Mouse (Mus musculus) heart, embryonic 13.5 days (tissue): Measurements from ENCODE around the gene Pspc1. TPM values are rescaled to one million over a fixed set of nuclear protein-coding genes. Genes with fewer than 3 reads are reported as not detected.
"Not testable (repeated sequence)": the region's sequence is repeated elsewhere in the genome, so short reads cannot be mapped to it uniquely, and the experiment has no call there.

Source experiments
- ATAC-seq: fragments of 200-750 bp; cut with Nextera tagmentation; 2 replicates; pipeline ENCODE4 v1.8.0; 2017; ENCODE audit warnings: moderate TSS enrichment; ENCODE audit not compliant: insufficient number of reproducible peaks, low FRiP score, low TSS enrichment; ENCODE audit errors: extremely low read depth
- H3K27ac ChIP-seq: fragments of 300-500 bp; sonication (generic); replicated peaks from 2 replicates; pipeline ENCODE4 v1.5.1; 2015; ENCODE audit warnings: moderate library complexity, mild to moderate bottlenecking, inconsistent platforms
- H3K27me3 ChIP-seq: fragments of 300-500 bp; sonication (generic); replicated peaks from 2 replicates; pipeline ENCODE4 v1.6.1; 2015; ENCODE audit warnings: mild to moderate bottlenecking, inconsistent platforms
- H3K36me3 ChIP-seq: fragments of 300-500 bp; sonication (generic); 2 replicates; pipeline ENCODE4 v1.6.1; 2015; ENCODE audit warnings: mild to moderate bottlenecking, inconsistent platforms
- H3K4me1 ChIP-seq: fragments of 300-500 bp; sonication (generic); 2 replicates; pipeline ENCODE4 v1.6.1; 2015; ENCODE audit warnings: inconsistent platforms
- H3K4me2 ChIP-seq: fragments of 300-500 bp; sonication (generic); 2 replicates; pipeline ENCODE4 v1.6.1; 2015; ENCODE audit warnings: inconsistent platforms, mild to moderate bottlenecking, moderate library complexity
- H3K4me3 ChIP-seq: fragments of 300-500 bp; sonication (generic); 2 replicates; pipeline ENCODE4 v1.5.1; 2015; ENCODE audit warnings: moderate library complexity, mild to moderate bottlenecking, inconsistent platforms
- H3K9ac ChIP-seq: fragments of 300-500 bp; sonication (generic); 2 replicates; pipeline ENCODE4 v1.6.1; 2015; ENCODE audit warnings: inconsistent platforms, mild to moderate bottlenecking, moderate library complexity
- H3K9me3 ChIP-seq: fragments of 300-500 bp; sonication (generic); 2 replicates; pipeline ENCODE4 v1.6.1; 2016; ENCODE audit warnings: inconsistent platforms
- WGBS: fragments of 180-500 bp; shearing (Covaris S2); methylation state at CpG from one replicate; pipeline ENCODE4 v1.1.7; 2015; ENCODE audit warnings: mixed read lengths; 5-methylcytosine and 5-hydroxymethylcytosine counted together
- polyA plus RNA-seq: library from polyadenylated mRNA; unstranded; fragments of >200 nt; fragmentation: Nextera tagmentation; extraction: Ambion mirVana; gene quantifications from 2 replicates; pipeline ENCODE4 v1.2.1, GENCODE M21; 2015

The Pspc1 gene
- polyA plus RNA-seq, 1 experiment from 2014 or later = 21.0 TPM

GRCm38 (mm10) chr14:56778933-56779300 lies 801 bp upstream of the Pspc1 start:
- WGBS = 24% methylated on average over 3 of the region's 3 CpGs
- no peaks in the 10 kb centered on the region for H3K27me3 ChIP-seq
- peak overlapping the region; percentile 93 for H3K9ac ChIP-seq

DNA sequence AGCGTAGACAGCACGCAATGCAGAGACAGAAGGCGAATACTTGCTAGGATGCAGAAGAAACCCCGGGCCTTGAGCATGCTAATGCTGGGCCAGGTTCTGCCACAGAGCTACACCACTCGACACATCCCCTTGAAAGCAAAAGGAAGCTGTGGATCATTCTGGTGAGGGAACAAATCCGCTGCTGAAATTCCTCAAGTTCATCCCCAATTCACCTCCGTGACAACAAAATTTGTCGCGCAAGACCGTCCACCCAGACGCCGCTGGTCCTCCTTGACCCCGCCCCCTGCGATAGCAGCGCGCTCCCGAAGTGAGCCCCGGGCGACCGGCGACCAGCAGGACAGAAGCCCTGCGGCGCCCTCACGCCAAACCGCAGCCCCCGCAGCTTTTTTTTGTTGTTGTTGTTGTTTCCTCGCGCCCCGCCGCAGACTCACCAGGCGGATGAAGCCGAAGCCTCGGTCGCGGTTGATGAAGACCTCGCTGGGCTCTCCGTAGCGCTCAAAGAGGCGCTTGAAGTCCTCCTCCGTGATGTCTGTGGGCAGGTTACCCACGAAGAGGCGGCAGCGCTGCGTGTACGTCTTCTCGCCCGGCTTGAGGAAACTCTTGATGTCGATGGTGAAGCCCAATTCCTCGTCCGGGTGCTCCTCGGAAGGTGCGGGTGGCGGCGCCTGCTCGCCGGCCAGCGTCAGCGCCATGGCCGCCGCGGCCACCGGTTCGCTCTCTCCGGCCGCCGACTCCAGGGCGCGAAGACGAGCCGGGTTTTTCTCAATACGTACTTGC lies 568 bp downstream of the Pspc1 start:
- WGBS = under 1% methylated on average over 71 of the region's 71 CpGs
- peak overlapping the region; percentile 97 for H3K27ac ChIP-seq
- H3K9ac ChIP-seq = peak overlapping the region; percentile 93
- H3K4me3 ChIP-seq = peak overlapping the region; percentile 82
- H3K36me3 ChIP-seq = peaks cover 7% of the 10 kb centered on the region; the same call in 1 of the 2 replicates
- H3K9me3 ChIP-seq = no peaks in the 10 kb centered on the region
- peaks cover 37% of the 10 kb centered on the region for H3K4me1 ChIP-seq
- no peaks in the 10 kb centered on the region for H3K27me3 ChIP-seq
- peak overlapping the region; percentile 91 for H3K4me2 ChIP-seq
- peak; percentile 60; the same call in 1 of the 2 replicates for ATAC-seq

More at GRCm38 (mm10) chr14:56778933-56779300, 801 bp upstream of the Pspc1 start:
- ATAC-seq = no peak
- Histone ChIP-seq H3K36me3 (peaks cover 7% of the 10 kb centered on the region; the same call in 1 of the 2 replicates), H3K4me2 (peak overlapping the region; percentile 91), H3K9me3 (no peaks in the 10 kb centered on the region), H3K27ac (peak overlapping the region; percentile 97), H3K4me1 (peaks cover 32% of the 10 kb centered on the region), H3K4me3 (peak overlapping the region; percentile 82)

DNA sequence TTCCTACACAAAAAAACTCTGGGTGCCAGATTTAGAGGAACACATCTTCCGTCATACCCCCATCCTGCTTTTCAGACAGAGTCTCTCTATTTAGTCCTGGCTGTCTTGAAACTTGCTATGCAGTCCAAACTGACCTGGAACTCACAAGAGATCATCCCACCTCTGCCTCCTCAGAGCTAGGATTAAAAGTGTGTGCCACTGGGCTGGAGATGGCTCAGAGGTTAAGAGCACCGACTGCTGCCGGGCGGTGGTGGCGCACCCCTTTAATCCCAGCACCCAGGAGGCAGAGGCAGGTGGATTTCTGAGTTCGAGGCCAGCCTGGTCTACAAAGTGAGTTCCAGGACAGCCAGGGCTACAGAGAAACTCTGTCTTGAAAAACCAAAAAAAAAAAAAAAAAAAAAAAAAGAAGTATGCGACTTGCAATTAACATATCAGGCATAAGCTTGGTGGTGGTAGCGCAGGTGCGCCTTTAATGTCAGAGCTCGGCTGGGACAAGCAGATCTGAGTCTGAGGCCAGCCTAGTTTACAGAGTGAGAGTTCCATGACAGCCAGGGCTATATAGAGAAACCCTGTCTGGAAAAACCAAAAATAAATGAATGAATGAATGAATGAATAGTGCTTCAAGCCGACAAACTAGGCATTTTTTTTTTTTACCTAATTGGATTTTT lies 1.4 kb downstream of the Pspc1 start:
- no peak for ATAC-seq
- H3K4me1 ChIP-seq = peaks cover 37% of the 10 kb centered on the region
- no peaks in the 10 kb centered on the region for H3K27me3 ChIP-seq
- peak overlapping the region; percentile 91 for H3K4me2 ChIP-seq
- 19% methylated on average over 11 of the region's 11 CpGs for WGBS
- peak overlapping the region; percentile 82 for H3K4me3 ChIP-seq
- peak overlapping the region; percentile 93 for H3K9ac ChIP-seq
- H3K36me3 ChIP-seq = peaks cover 13% of the 10 kb centered on the region
- H3K27ac ChIP-seq = no peak overlapping the region; the same call in 1 of the 2 replicates
- H3K9me3 ChIP-seq = no peaks in the 10 kb centered on the region

DNA sequence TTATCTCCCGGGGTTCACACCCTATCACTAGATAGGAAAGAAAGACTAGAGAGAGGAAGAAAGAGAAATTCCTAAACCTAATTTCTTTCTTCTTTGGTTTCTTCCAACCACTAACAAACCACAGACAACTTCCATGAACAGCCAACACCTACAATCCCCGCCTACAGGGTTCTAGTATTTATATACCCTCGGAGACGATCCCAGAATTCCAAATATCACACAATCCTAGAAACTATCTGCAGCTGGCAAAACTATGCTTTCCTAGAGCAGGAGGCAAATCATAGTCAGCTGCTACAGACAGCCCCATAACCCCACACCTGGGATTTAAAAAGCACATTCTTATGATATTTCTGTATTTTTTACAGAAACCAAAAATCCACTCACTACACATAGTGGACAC lies 2.7 kb downstream of the Pspc1 start:
- no peaks in the 10 kb centered on the region for H3K27me3 ChIP-seq
- H3K4me1 ChIP-seq = peaks cover 37% of the 10 kb centered on the region
- 64% methylated on average over 4 of the region's 4 CpGs for WGBS
- H3K4me3 ChIP-seq = peak overlapping the region; percentile 82
- H3K9me3 ChIP-seq = no peaks in the 10 kb centered on the region
- no peak overlapping the region for H3K9ac ChIP-seq
- H3K27ac ChIP-seq = no peak overlapping the region; the same call in 1 of the 2 replicates
- H3K36me3 ChIP-seq = peaks cover 26% of the 10 kb centered on the region
- no peak for ATAC-seq
- peak overlapping the region; percentile 91 for H3K4me2 ChIP-seq

DNA sequence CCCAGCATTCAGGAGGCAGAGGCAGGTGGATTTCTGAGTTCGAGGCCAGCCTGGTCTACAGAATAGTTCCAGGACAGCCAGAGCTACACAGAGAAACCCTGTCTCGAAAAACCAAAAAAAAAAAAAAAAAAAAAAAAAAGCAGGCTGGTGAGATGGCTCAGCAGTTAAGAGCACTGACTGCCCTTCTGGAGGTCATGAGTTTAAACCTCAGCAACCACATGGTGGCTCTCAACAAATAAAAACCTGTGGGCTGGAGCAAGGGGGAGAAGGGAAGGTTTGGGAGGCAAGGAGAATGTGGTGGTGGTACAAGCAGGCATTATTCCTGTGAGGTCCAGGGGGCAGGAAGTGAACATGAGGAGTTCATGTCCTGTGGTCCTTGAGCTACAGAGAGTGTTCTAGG lies 11.7 kb downstream of the Pspc1 start:
- 77% methylated on average over 2 of the region's 2 CpGs for WGBS
- not testable (repeated sequence) for ATAC-seq, H3K4me3 ChIP-seq, H3K27ac ChIP-seq, H3K4me2 ChIP-seq, H3K9ac ChIP-seq, H3K27me3 ChIP-seq, H3K4me1 ChIP-seq, H3K9me3 ChIP-seq
- peaks cover 80% of the 10 kb centered on the region for H3K36me3 ChIP-seq

DNA sequence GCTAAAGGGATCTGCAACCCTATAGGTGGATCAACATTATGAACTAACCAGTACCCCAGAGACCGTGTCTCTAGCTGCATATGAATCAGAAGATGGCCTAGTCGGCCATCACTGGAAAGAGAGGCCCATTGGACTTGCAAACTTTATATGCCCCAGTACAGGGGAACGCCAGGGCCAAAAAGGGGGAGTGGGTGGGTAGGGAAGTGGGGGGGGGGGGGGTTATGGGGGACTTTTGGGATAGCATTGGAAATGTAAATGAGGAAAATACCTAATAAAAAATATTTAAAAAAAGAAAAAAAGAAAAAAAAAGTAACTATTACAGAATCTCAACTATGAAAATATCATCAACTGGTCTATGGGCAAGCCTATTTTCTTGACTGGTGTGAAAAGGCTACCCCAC lies 13.0 kb downstream of the Pspc1 start:
- WGBS = 90% methylated on average over 3 of the region's 3 CpGs
- not testable (repeated sequence) for H3K27me3 ChIP-seq, H3K4me3 ChIP-seq, H3K4me2 ChIP-seq, H3K9me3 ChIP-seq, H3K9ac ChIP-seq, H3K4me1 ChIP-seq, ATAC-seq, H3K27ac ChIP-seq
- peaks cover 80% of the 10 kb centered on the region for H3K36me3 ChIP-seq

- Histone ChIP-seq H3K27me3 (no peaks in the 10 kb centered on the region), H3K4me1 (peaks cover 6% of the 10 kb centered on the region), H3K4me3 (no peak overlapping the region), H3K36me3 (peaks cover 64% of the 10 kb centered on the region), H3K4me2 (no peak overlapping the region), H3K27ac (no peak overlapping the region), H3K9me3 (no peaks in the 10 kb centered on the region), H3K9ac (no peak overlapping the region)
- WGBS = 83% methylated on average over 4 of the region's 4 CpGs
- no peak for ATAC-seq
Measured at GRCm38 (mm10) chr14:56751282-56751681, 26.8 kb downstream of the Pspc1 start.

DNA sequence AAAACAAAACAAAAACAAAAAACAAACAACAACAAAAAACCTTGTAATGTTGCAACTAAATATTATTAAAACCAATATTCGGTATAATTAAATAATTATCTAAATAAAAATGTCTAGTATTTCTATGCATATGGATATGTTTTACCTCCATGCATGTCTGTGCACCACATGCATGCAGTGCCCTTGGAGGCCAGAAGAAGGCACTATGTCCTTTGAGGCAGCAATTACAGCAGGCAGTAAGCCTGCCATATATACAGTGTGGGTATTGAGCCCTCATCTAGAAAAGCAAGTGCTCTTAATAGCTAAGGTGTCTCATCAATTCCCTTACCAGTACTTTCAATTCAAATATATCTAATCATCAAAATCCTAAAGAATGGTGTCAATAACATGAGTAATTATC lies 37.9 kb downstream of the Pspc1 start:
- ATAC-seq = no peak
- WGBS = 86% methylated on average over 1 of the region's 1 CpGs
- H3K4me3 ChIP-seq = no peak overlapping the region
- H3K9me3 ChIP-seq = no peaks in the 10 kb centered on the region
- 0 out of 2 replicates have a peak, but pooled peaks cover 6% of the 10 kb centered on the region for H3K4me1 ChIP-seq
- H3K36me3 ChIP-seq = peaks cover 39% of the 10 kb centered on the region
- no peak overlapping the region for H3K4me2 ChIP-seq
- no peaks in the 10 kb centered on the region for H3K27me3 ChIP-seq
- no peak overlapping the region for H3K9ac ChIP-seq
- no peak overlapping the region for H3K27ac ChIP-seq

DNA sequence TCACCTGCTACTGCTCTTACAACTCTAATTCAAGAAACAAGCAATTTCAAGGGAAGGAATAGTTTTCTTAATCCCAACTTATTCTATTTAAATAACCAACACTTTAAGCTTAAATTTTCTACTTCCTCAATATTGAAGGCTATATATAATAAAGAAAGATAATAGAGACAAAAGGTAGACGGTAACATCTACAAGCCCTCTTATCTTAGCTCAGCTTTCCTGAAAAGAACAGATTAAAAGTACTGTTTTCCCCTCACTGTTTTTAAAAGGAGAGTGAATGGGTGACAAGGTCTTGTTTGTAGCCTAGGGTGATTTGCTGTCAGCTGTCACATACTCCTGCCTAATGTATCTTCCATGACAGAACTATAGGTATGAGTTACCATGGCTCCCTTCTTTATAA lies 51.6 kb downstream of the Pspc1 start:
- no peak for ATAC-seq
- no peaks in the 10 kb centered on the region for H3K9me3 ChIP-seq
- no peak overlapping the region for H3K9ac ChIP-seq
- no peaks in the 10 kb centered on the region for H3K4me1 ChIP-seq
- H3K27ac ChIP-seq = no peak overlapping the region
- WGBS = 45% methylated on average over 1 of the region's 1 CpGs
- no peak overlapping the region for H3K4me2 ChIP-seq
- no peaks in the 10 kb centered on the region for H3K27me3 ChIP-seq
- peaks cover 33% of the 10 kb centered on the region for H3K36me3 ChIP-seq
- H3K4me3 ChIP-seq = no peak overlapping the region

DNA sequence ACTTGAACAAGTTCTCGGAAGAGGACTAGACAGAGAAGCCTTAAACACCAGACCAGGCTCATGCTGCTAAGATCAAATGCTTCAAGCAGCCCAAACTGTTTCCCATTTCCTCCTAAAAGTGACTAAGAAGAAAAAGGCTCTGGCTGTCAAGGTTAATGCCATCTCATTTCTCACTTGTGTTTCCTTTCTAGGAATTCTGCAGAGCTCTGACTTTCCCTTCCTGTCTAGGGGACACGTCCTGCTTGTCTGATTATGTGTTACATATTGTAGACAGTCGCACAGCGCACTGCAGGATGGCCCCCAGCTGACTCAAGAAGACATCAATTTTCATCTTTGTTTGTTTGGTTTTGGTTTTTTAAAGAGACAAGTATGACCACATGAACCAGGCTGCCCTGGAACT lies 72.4 kb downstream of the Pspc1 start:
- no peak overlapping the region for H3K4me3 ChIP-seq
- H3K4me2 ChIP-seq = no peak overlapping the region
- H3K9me3 ChIP-seq = no peaks in the 10 kb centered on the region
- 58% methylated on average over 4 of the region's 4 CpGs for WGBS
- no peak for ATAC-seq
- peaks cover 13% of the 10 kb centered on the region for H3K36me3 ChIP-seq
- H3K27ac ChIP-seq = 0 out of 2 replicates have a peak overlapping the region, but pooled peaks have one; percentile 13
- H3K4me1 ChIP-seq = peaks cover 32% of the 10 kb centered on the region
- H3K27me3 ChIP-seq = no peaks in the 10 kb centered on the region
- H3K9ac ChIP-seq = no peak overlapping the region

GRCm38 (mm10) chr14:56702644-56703043 lies 75.5 kb downstream of the Pspc1 start:
- 82% methylated on average over 4 of the region's 4 CpGs for WGBS
- Histone ChIP-seq H3K27me3 (no peaks in the 10 kb centered on the region), H3K4me1 (peaks cover 32% of the 10 kb centered on the region), H3K36me3 (peaks cover 32% of the 10 kb centered on the region), H3K4me2 (no peak overlapping the region), H3K9ac (no peak overlapping the region), H3K9me3 (no peaks in the 10 kb centered on the region), H3K27ac (no peak overlapping the region), H3K4me3 (no peak overlapping the region)
- ATAC-seq = no peak
